Mouse (Mus musculus) heart, postnatal 0 days (tissue): ENCODE measurements around the gene Cmtr1.

ENCODE experiments used
- CTCF ChIP-seq: IDR thresholded peaks from 2 replicates; pipeline ENCODE4 v1.5.1; 2016; ENCODE audit warnings: antibody characterized with exemption, control low read depth, low read depth
- EP300 ChIP-seq: IDR thresholded peaks from 2 replicates; pipeline ENCODE4 v1.6.1; 2016; ENCODE audit warnings: antibody characterized with exemption, low read depth

DNA sequence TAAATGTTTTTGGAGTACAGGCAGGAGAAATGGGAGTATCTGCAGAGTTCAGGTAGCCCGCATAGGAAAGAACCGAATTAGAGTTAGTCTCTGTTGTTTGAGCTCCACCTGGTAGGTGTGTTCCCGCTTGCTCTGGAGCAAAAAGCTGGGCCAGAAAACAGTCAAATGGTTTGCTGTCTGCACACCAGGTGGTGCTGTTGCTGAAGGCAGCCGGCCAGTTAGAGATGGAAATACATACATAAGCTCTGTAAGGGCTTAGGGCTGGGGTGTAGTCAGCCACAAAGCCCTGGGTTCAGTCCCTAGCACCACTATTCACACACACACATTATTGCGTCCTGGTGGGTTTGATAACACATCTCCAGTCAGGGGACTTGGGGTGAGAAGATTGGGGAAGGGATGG lies 24.3 kb upstream of the Cmtr1 start:
- TF ChIP-seq CTCF (peak; percentile 64), EP300 (no peak)
